8 mouse cellular contexts compared by ENCODE assay signal in genomic region chr15:79927637-79928122, GRCm38 (mm10). TPM values are rescaled to one million over a fixed set of nuclear protein-coding genes. Genes with fewer than 3 reads are reported as not detected.
DNase-seq lines count a peak whose midpoint lies in the region; ATAC-seq and TF ChIP-seq lines count a peak whose summit lies in the region.

No protein-coding gene starts in this region.

- peak; percentile 96 for DNase-seq in CD4-positive helper T cell, adult 2 months (ENCODE audit: low read depth, low spot score)
- peak; percentile 95 for DNase-seq in kidney, postnatal 0 days (ENCODE audit: low spot score)
- DNase-seq in liver, adult 2 months (ENCODE audit: extremely low read depth, low read depth, low spot score), result peak; percentile 82
- peak; percentile 97 to 98 for DNase-seq in spleen, postnatal 36 days (ENCODE audit: low spot score in 2 of 2)

- ATAC-seq in erythroid progenitor cell, adult 5-6 weeks (replicated peaks; ENCODE audit: low FRiP score, poor library complexity, severe bottlenecking), result peak; percentile 88
- peak; percentile 93 for ATAC-seq in heart, embryonic 12.5 days (ENCODE audit: insufficient number of reproducible peaks, low FRiP score)
- peak; percentile 74 for ATAC-seq in kidney, postnatal 0 days (replicated peaks; ENCODE audit: low FRiP score, low read depth)
- ATAC-seq in monocyte, adult 5-6 weeks (replicated peaks; ENCODE audit: insufficient number of reproducible peaks, low FRiP score, low TSS enrichment, poor library complexity, severe bottlenecking), result peak; percentile 82

- no peaks in the 10 kb centered on the region for H3K36me3 ChIP-seq in heart, embryonic 12.5 days
- no peaks in the 10 kb centered on the region for H3K36me3 ChIP-seq in kidney, postnatal 0 days (ENCODE audit: insufficient read depth, low read length)
- no peaks in the 10 kb centered on the region for H3K36me3 ChIP-seq in liver, adult 2 months (ENCODE audit: control insufficient read depth, insufficient read depth, low read length)

- peak overlapping the region; percentile 78 for H3K4me3 ChIP-seq in brown adipose tissue, adult 24 weeks (ENCODE audit: insufficient read depth, low read depth, low read length)
- H3K4me3 ChIP-seq in heart, embryonic 12.5 days, result peak overlapping the region; percentile 58
- H3K4me3 ChIP-seq in kidney, postnatal 0 days (replicated peaks; ENCODE audit: low read depth, low read length), result peak overlapping the region; percentile 43
- peak overlapping the region; percentile 64 for H3K4me3 ChIP-seq in liver, adult 2 months (ENCODE audit: insufficient read depth, low read depth, low read length)

- H3K9me3 ChIP-seq in heart, embryonic 12.5 days (replicated peaks), result no peaks in the 10 kb centered on the region
- no peaks in the 10 kb centered on the region for H3K9me3 ChIP-seq in kidney, postnatal 0 days (replicated peaks; ENCODE audit: low read length)

- under 1% methylated on average over 29 of the region's 29 CpGs for WGBS in heart, embryonic 12.5 days
- WGBS in kidney, postnatal 0 days, result under 1% methylated on average over 29 of the region's 29 CpGs
- under 1% methylated on average over 29 of the region's 29 CpGs for WGBS in liver, adult 2 months

- peaks cover 33% of the 10 kb centered on the region for H3K27me3 ChIP-seq in heart, embryonic 12.5 days (replicated peaks)
- H3K27me3 ChIP-seq in kidney, postnatal 0 days (ENCODE audit: insufficient read depth, low read length), result no peaks in the 10 kb centered on the region
- no peaks in the 10 kb centered on the region for H3K27me3 ChIP-seq in liver, adult 2 months (ENCODE audit: control insufficient read depth, insufficient read depth, low read length)

- H3K79me2 ChIP-seq in liver, adult 2 months (ENCODE audit: control insufficient read depth, insufficient read depth, low read length), result no peaks in the 10 kb centered on the region

- no peak for TF ChIP-seq CTCF in kidney, postnatal 0 days (IDR thresholded peaks at IDR 0.05; ENCODE audit: low read depth)
- TF ChIP-seq CTCF in liver, adult 2 months (IDR thresholded peaks at IDR 0.05; ENCODE audit: low read depth, low read length), result no peak

- peak; percentile 74 for TF ChIP-seq POLR2A in liver, adult 2 months (IDR thresholded peaks at IDR 0.05; ENCODE audit: extremely low read depth, insufficient read depth, low read length)

- H3K4me2 ChIP-seq in heart, embryonic 12.5 days, result peak overlapping the region; percentile 69
- peak overlapping the region; percentile 70 for H3K4me2 ChIP-seq in kidney, postnatal 0 days (ENCODE audit: low read length)

- H3K9ac ChIP-seq in heart, embryonic 12.5 days, result peak overlapping the region; percentile 65
- peak overlapping the region; percentile 68 for H3K9ac ChIP-seq in kidney, postnatal 0 days (ENCODE audit: low read depth, low read length)
- peak overlapping the region; percentile 87 for H3K9ac ChIP-seq in liver, adult 2 months (ENCODE audit: low read depth, low read length)

- peaks cover 8% of the 10 kb centered on the region; the same call in 1 of the 2 replicates for H3K4me1 ChIP-seq in brown adipose tissue, adult 24 weeks (ENCODE audit: control insufficient read depth, insufficient read depth, insufficient read length, low read length)
- peaks cover 11% of the 10 kb centered on the region; the same call in 1 of the 2 replicates for H3K4me1 ChIP-seq in heart, embryonic 12.5 days (replicated peaks)
- H3K4me1 ChIP-seq in kidney, postnatal 0 days (replicated peaks; ENCODE audit: insufficient read depth, low read length), result peaks cover 14% of the 10 kb centered on the region; the same call in 1 of the 2 replicates
- 0 out of 2 replicates have a peak, but pooled peaks cover 6% of the 10 kb centered on the region for H3K4me1 ChIP-seq in liver, adult 2 months (ENCODE audit: control insufficient read depth, insufficient read depth, low read length)

- H3K27ac ChIP-seq in brown adipose tissue, adult 24 weeks (replicated peaks; ENCODE audit: low read depth, low read length), result peak overlapping the region; percentile 61
- peak overlapping the region; percentile 61 for H3K27ac ChIP-seq in heart, embryonic 12.5 days (ENCODE audit: poor library complexity, severe bottlenecking)
- peak overlapping the region; percentile 88 for H3K27ac ChIP-seq in kidney, postnatal 0 days
- peak overlapping the region; percentile 57 for H3K27ac ChIP-seq in liver, adult 2 months (replicated peaks; ENCODE audit: insufficient read depth, low read depth, low read length)

RNA-seq across cellular contexts. Expression of gene Apobec3, which starts 36.2 kb away (rescaled TPM):
- 5.3 and 7.4 TPM in 2 replicates for polyA plus RNA-seq in brown adipose tissue, adult 24 weeks (2012; ENCODE audit: insufficient read depth, insufficient read length, missing spikeins)
- total RNA-seq in erythroid progenitor cell, adult 5-6 weeks (2015; ENCODE audit: low replicate concordance), result 229 and 314 TPM in 2 replicates
- total RNA-seq in erythroid progenitor cell, adult 5-6 weeks (2017; ENCODE audit: low replicate concordance), result 185 and 259 TPM in 2 replicates
- 11.2 and 12.2 TPM in 2 replicates for polyA plus RNA-seq in heart, embryonic 12.5 days (2016; fragmentation: Nextera tagmentation; extraction: Ambion mirVana)
- polyA plus RNA-seq in kidney, postnatal 0 days (2015; fragmentation: Nextera tagmentation; extraction: Ambion mirVana), result 26.1 and 26.4 TPM in 2 replicates
- 2.6 and 3.6 TPM in 2 replicates for total RNA-seq in liver, adult 2 months (2014; rRNA removed)
- 1.5 and 2.4 TPM in 2 replicates for polyA plus RNA-seq in liver, adult 2 months (2012; rRNA removed)
- total RNA-seq in monocyte, adult 5-6 weeks (2017), result 85.0 to 218 TPM (median 113 TPM) in 3 replicates

RNA-seq across cellular contexts. Expression of gene Cbx7, which starts 43.2 kb away (rescaled TPM):
- 6.8 and 7.1 TPM in 2 replicates for polyA plus RNA-seq in brown adipose tissue, adult 24 weeks (2012; ENCODE audit: insufficient read depth, insufficient read length, missing spikeins)
- total RNA-seq in erythroid progenitor cell, adult 5-6 weeks (2015; ENCODE audit: low replicate concordance), result 21.0 and 23.1 TPM in 2 replicates
- total RNA-seq in erythroid progenitor cell, adult 5-6 weeks (2017; ENCODE audit: low replicate concordance), result 12.1 and 15.4 TPM in 2 replicates
- 1.4 and 1.7 TPM in 2 replicates for polyA plus RNA-seq in heart, embryonic 12.5 days (2016; fragmentation: Nextera tagmentation; extraction: Ambion mirVana)
- polyA plus RNA-seq in kidney, postnatal 0 days (2015; fragmentation: Nextera tagmentation; extraction: Ambion mirVana), result 4.5 and 4.6 TPM in 2 replicates
- total RNA-seq in liver, adult 2 months (2014; rRNA removed), result 4.0 and 4.4 TPM in 2 replicates
- polyA plus RNA-seq in liver, adult 2 months (2012; rRNA removed), result 7.5 and 10.1 TPM in 2 replicates
- 17.8 to 33.8 TPM (median 17.9 TPM) in 3 replicates for total RNA-seq in monocyte, adult 5-6 weeks (2017)

Comparison
In these comparisons a context has a peak if more than half of its experiments do, and no peak if none do; other contexts are left out.
1. Peak in every context shown above with its lines: DNase-seq, ATAC-seq, H3K4me3 ChIP-seq and H3K27ac ChIP-seq.